Mouse (Mus musculus): ENCODE measurements around the gene Ankrd11.
A peak's percentile ranks its signal among the peaks of the same experiment; 100 is the strongest.

The Ankrd11 gene

GRCm38 (mm10) chr8:122925939-122926722 lies 115.9 kb downstream of the Ankrd11 start:
- DNase-seq (ENCODE audit: low spot score) = no peak

GRCm38 (mm10) chr8:122924091-122924490 lies 118.0 kb downstream of the Ankrd11 start:
- no peak for DNase-seq (ENCODE audit: low spot score)

GRCm38 (mm10) chr8:122923431-122924090 lies 118.5 kb downstream of the Ankrd11 start:
- DNase-seq (ENCODE audit: low spot score) = no peak

GRCm38 (mm10) chr8:122922945-122923344 lies 119.1 kb downstream of the Ankrd11 start:
- no peak for DNase-seq (ENCODE audit: low spot score)

- DNase-seq (ENCODE audit: low spot score) = no peak
These were observed 121.2 kb downstream of the Ankrd11 start for GRCm38 (mm10) chr8:122920890-122921289.

- no peak for DNase-seq (ENCODE audit: low spot score)
These were observed 123.5 kb downstream of the Ankrd11 start for GRCm38 (mm10) chr8:122918438-122919107.

- no peak for DNase-seq (ENCODE audit: low spot score)
These were observed 124.3 kb downstream of the Ankrd11 start for GRCm38 (mm10) chr8:122917531-122918392.

- no peak for DNase-seq (ENCODE audit: low spot score)
These were observed 125.3 kb downstream of the Ankrd11 start for GRCm38 (mm10) chr8:122916766-122917165.

- no peak for DNase-seq (ENCODE audit: low spot score)
These were observed 129.2 kb downstream of the Ankrd11 start for GRCm38 (mm10) chr8:122912871-122913270.

- DNase-seq (ENCODE audit: low spot score) = no peak
These were observed 129.9 kb downstream of the Ankrd11 start for GRCm38 (mm10) chr8:122912150-122912549.

- peak; percentile 60 for DNase-seq (ENCODE audit: low spot score)
These were observed 135.5 kb downstream of the Ankrd11 start for GRCm38 (mm10) chr8:122906463-122907021.

GRCm38 (mm10) chr8:122905346-122905745 lies 136.7 kb downstream of the Ankrd11 start:
- DNase-seq (ENCODE audit: low spot score) = no peak

GRCm38 (mm10) chr8:122904496-122904895 lies 137.6 kb downstream of the Ankrd11 start:
- no peak for DNase-seq (ENCODE audit: low spot score)

GRCm38 (mm10) chr8:122903002-122903401 lies 139.1 kb downstream of the Ankrd11 start:
- no peak for DNase-seq (ENCODE audit: low spot score)

- DNase-seq (ENCODE audit: low spot score) = no peak
These were observed 139.5 kb downstream of the Ankrd11 start for GRCm38 (mm10) chr8:122902581-122902980.

GRCm38 (mm10) chr8:122901892-122902515 lies 140.1 kb downstream of the Ankrd11 start:
- no peak for DNase-seq (ENCODE audit: low spot score)

GRCm38 (mm10) chr8:122901476-122901875 lies 140.6 kb downstream of the Ankrd11 start:
- no peak for DNase-seq (ENCODE audit: low spot score)

- no peak for DNase-seq (ENCODE audit: low spot score)
These were observed 143.0 kb downstream of the Ankrd11 start for GRCm38 (mm10) chr8:122899085-122899484.

- DNase-seq (ENCODE audit: low spot score) = no peak
These were observed 143.6 kb downstream of the Ankrd11 start for GRCm38 (mm10) chr8:122898473-122898872.

- no peak for DNase-seq (ENCODE audit: low spot score)
These were observed 144.1 kb downstream of the Ankrd11 start for GRCm38 (mm10) chr8:122898018-122898417.

- no peak for DNase-seq (ENCODE audit: low spot score)
These were observed 144.9 kb downstream of the Ankrd11 start for GRCm38 (mm10) chr8:122897200-122897599.

Measured in ovary, postnatal 10 days (tissue).